Mouse (Mus musculus) myocyte (in vitro differentiated cells): ENCODE data around the gene Gm45716.

Source experiments
- CEBPB ChIP-seq: IDR thresholded peaks from 2 replicates; pipeline ENCODE4 v1.6.1; 2011; ENCODE audit warnings: mild to moderate bottlenecking, moderate library complexity; ENCODE audit not compliant: poor library complexity, insufficient read depth, severe bottlenecking
- E2F4 ChIP-seq: IDR thresholded peaks from one replicate; pipeline ENCODE4 v1.6.1; 2011; ENCODE audit warnings: mild to moderate bottlenecking, control low read depth, moderate library complexity; ENCODE audit not compliant: insufficient read depth
- MAX ChIP-seq: IDR thresholded peaks from one replicate; pipeline ENCODE4 v1.6.1; 2011; ENCODE audit warnings: low read depth, mild to moderate bottlenecking, control low read depth
- MYOD1 ChIP-seq, 3 experiments: IDR thresholded peaks; one replicate each; pipeline ENCODE4 v1.6.1; 2011; ENCODE audit warnings: control low read depth in 2 of 3, low read depth in 2 of 3, mild to moderate bottlenecking in 2 of 3, moderate library complexity in 1 of 3; ENCODE audit not compliant: insufficient read length in 2 of 3, control insufficient read depth in 1 of 3
- POLR2A ChIP-seq: IDR thresholded peaks from one replicate; pipeline ENCODE4 v1.6.1; 2011; ENCODE audit warnings: low read depth, mild to moderate bottlenecking, control low read depth, moderate library complexity; ENCODE audit not compliant: insufficient read length
- REST ChIP-seq: IDR thresholded peaks from one replicate; pipeline ENCODE4 v1.6.1; 2011; ENCODE audit warnings: mild to moderate bottlenecking, control low read depth, moderate library complexity; ENCODE audit not compliant: insufficient read depth, insufficient read length
- TCF12 ChIP-seq: IDR thresholded peaks from one replicate; pipeline ENCODE4 v1.6.1; 2011; ENCODE audit warnings: mild to moderate bottlenecking, control low read depth; ENCODE audit not compliant: poor library complexity, insufficient read depth, severe bottlenecking
- TCF3 ChIP-seq: IDR thresholded peaks from one replicate; pipeline ENCODE4 v1.6.1; 2011; ENCODE audit warnings: low read depth, control low read depth; ENCODE audit not compliant: insufficient read length

DNA sequence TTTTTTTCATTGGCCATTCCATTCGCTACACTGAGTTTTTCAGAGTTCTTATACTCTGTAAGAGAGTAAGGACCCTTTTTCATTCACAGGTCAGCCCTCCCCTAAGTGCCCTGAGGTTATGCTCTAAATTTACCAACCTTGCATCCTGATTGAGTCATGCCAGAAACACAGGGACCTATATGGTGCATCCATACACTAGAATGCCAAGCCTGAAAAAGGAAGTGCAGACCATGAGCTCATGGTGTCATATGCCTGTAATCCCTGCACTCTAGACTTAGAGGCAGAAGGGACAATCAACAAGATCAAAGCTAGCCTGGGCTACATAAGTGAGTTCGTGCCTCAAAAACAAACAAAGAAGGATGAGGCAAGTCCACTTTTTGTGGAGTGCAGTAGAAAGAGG is 13.3 kb downstream of the Gm45716 start:
- TF ChIP-seq POLR2A (no peak), E2F4 (no peak), TCF3 (no peak), MAX (no peak), MYOD1 (IDR thresholded peaks at IDR 0.05; ENCODE audit: control insufficient read depth in 1 of 3, insufficient read length in 2 of 3, low read depth in 2 of 3) (no peak), TCF12 (no peak), REST (no peak), CEBPB (no peak)
